Mouse (Mus musculus): ENCODE measurements around the gene Derl3.
A peak's percentile ranks its signal among the peaks of the same experiment; 100 is the strongest.

The Derl3 gene

DNA sequence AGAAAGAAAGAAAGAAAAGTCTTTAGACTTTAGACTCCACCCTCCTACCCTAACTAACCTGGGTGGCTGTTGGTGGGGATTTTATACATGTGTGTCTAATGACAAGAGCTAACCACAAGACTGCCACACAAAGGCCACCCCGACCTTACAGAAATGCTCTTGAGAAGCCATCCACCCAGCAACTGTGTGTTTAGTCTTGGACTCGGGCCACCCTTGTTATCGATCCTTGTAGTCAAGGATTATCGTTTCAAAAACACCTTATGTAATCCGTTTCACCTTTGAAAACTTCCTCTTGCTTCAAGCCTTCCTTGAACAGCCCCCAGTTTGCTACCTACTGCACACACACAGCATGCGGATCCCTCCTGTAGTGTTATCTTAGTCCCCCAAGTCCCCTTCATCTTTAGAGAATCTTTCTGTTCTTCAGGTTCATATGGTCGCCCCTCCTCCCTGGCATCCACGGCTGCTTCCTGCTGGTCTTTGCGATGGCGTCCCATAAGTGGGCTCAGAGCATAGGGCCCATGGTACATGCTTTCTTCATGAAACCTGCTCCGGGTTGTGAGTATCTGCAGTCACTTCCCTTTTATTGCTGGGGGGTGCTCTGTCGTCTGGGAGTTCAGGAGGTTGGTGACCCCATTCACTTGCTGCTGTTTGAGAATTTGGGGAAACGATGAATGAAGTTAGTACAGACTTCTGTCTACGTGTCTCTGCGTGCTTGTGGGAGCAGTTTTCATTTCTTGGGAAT is 49.7 kb downstream of the Derl3 start, which contains the start of gene Vpreb3:
Gene Vpreb3 (plus strand): TSS at position 322 of the 742 bp plus-strand sequence.
- DNase-seq: peak; percentile 54

DNA sequence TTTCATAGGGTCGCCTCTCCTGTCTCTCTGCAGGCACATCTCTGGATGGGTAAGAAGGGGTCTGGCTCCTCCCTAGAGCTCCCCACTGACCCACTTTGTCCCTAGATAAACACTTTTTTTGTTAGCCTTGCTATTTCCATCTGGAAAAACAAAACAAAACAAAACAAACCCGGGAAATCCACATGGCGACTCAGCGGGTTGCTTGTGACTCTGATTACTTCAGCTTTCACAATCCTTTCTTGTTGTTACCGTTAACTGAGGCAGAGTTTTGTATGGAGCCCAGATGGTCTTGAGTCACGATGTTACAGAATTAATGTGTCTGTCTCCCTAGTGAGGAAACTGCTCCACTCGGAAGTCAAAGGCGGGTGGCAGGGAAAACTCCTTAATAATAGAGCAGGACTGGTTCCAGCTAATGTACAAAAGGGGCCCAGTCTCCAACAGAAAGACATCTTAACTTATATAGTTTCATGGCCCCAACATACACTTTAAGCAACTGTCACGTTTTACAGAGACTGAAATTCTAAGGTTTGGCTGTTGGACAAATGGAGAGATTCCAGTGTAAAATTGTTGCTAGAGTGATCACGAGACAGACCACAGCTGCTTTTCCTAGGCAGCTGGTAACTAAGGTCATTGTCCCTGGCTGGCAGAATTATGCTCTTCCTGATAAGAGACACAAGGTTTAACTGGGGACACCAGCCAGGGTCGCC is 51.0 kb downstream of the Derl3 start:
- DNase-seq: peak; percentile 60

DNA sequence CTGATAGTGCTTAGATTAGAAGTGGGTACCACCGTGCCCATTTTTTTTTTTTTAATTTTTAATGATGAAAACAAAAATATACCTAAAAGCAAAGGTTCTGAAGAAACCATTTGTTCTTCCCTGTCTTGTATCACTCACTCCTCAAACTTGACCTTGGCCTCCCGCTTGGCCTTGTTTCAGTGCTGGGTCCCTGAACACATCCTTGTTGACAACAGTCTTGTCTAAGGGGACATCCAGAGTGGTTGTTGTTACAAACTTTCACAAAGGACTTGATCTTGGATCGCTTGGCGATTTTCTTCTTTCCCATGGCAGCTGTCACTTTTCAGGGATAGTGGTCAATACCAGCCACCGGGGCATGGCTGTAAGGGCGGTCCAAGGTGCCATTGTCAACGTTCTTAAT is 52.0 kb downstream of the Derl3 start:
- DNase-seq: no peak
